Mouse (Mus musculus) small intestine, adult 2 months (tissue): ENCODE data around the gene Gm4858. TPM values are rescaled to one million over a fixed set of nuclear protein-coding genes. Genes with fewer than 3 reads are reported as not detected.
"Not testable (repeated sequence)": the region's sequence is repeated elsewhere in the genome, so short reads cannot be mapped to it uniquely, and the experiment has no call there.

Experiments
- H3K27ac ChIP-seq: fragments of 200-500 bp; 2 replicates; pipeline ENCODE4 v1.5.1; 2012; ENCODE audit warnings: low read depth, low read length, control low read depth, inconsistent platforms; ENCODE audit not compliant: insufficient read depth
- H3K27me3 ChIP-seq: fragments of 200-500 bp; 2 replicates; pipeline ENCODE4 v1.6.1; 2012; ENCODE audit warnings: mild to moderate bottlenecking, moderate library complexity, low read length, inconsistent platforms; ENCODE audit not compliant: control insufficient read depth, insufficient read depth
- H3K36me3 ChIP-seq: fragments of 200-500 bp; 2 replicates; pipeline ENCODE4 v1.6.1; 2012; ENCODE audit warnings: mild to moderate bottlenecking, low read length, control low read depth, inconsistent platforms; ENCODE audit not compliant: control insufficient read depth, insufficient read depth
- H3K4me1 ChIP-seq: fragments of 200-500 bp; 2 replicates; pipeline ENCODE4 v1.6.1; 2012; ENCODE audit warnings: low read length, inconsistent platforms, mixed read lengths; ENCODE audit not compliant: control insufficient read depth, insufficient read depth, insufficient read length
- H3K4me3 ChIP-seq: fragments of 200-500 bp; 2 replicates; pipeline ENCODE4 v1.5.1; 2012; ENCODE audit warnings: low read depth, mild to moderate bottlenecking, control low read depth, inconsistent platforms, low read length, moderate library complexity
- CTCF ChIP-seq: fragments of 200-500 bp; IDR thresholded peaks from 2 replicates; pipeline ENCODE4 v1.5.1; 2012; ENCODE audit warnings: low read depth, mild to moderate bottlenecking, control low read depth, inconsistent platforms, low read length, moderate library complexity, mixed read lengths; ENCODE audit not compliant: insufficient replicate concordance, insufficient read length; ENCODE audit errors: extremely low read depth
- POLR2A ChIP-seq: fragments of 200-500 bp; IDR thresholded peaks from 2 replicates; pipeline ENCODE4 v1.6.1; 2012; ENCODE audit warnings: low read depth, mild to moderate bottlenecking, control low read depth, inconsistent platforms, low read length, moderate library complexity
- WGBS: fragments of 180-500 bp; shearing (Covaris S2); methylation state at CpG from one replicate; pipeline ENCODE4 v1.1.7; 2018; 5-methylcytosine and 5-hydroxymethylcytosine counted together
- polyA plus RNA-seq: library from polyadenylated mRNA; depleted of rRNA; stranded (reverse); fragments of >200 nt; gene quantifications from 2 replicates; pipeline ENCODE4 v1.2.3, GENCODE M21; 2012; rRNA removed

Gene Gm4858
- polyA plus RNA-seq, result not detected in 2 replicates

- not testable (repeated sequence) for H3K4me3 ChIP-seq, H3K27me3 ChIP-seq, H3K27ac ChIP-seq, H3K36me3 ChIP-seq, H3K4me1 ChIP-seq
Observed at GRCm38 (mm10) chr3:93068523-93068922, at the start of gene Gm4858. Gene Gm4858, plus strand, starts transcription at chr3:93068823.

- Histone ChIP-seq H3K27ac (no peak within 1 kb of the TSS), H3K4me1 (no peaks in the 10 kb centered on the region), H3K36me3 (no peaks in the 10 kb centered on the region), H3K27me3 (peaks cover 2% of the 10 kb centered on the region; the same call in 1 of the 2 replicates), H3K4me3 (no peak within 1 kb of the TSS)
- WGBS, result 92% methylated on average over 2 of the region's 2 CpGs
- no peak for TF ChIP-seq POLR2A
- TF ChIP-seq CTCF, result no peak
Observed at GRCm38 (mm10) chr3:93018960-93019359, 49.7 kb upstream of the Gm4858 start, which contains the start of gene Lce1m. Gene Lce1m, minus strand, starts transcription at chr3:93019060.

DNA sequence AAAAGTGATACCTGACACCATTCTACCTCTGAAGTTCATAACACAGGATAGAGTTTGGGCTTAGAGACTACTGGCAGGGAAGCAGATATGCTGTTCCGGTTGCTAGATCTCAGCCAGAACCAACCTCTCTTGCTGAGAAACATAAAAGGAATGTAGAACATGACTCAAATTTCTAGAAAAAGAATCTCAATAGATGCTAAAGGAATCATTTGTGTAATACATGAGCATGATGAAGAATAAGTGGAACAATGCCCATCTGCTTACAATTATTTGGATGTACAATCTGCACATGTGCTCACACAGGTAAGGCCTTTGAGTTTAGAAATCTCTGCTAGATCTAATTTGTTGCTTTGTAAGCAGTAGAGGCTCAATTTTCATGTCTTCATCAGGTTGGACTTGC lies 47.5 kb upstream of the Gm4858 start:
- Histone ChIP-seq H3K4me3 (no peak overlapping the region), H3K27ac (no peak overlapping the region), H3K27me3 (no peaks in the 10 kb centered on the region), H3K4me1 (no peaks in the 10 kb centered on the region), H3K36me3 (no peaks in the 10 kb centered on the region)
- WGBS, result 87% methylated on average over 1 of the region's 1 CpGs
- TF ChIP-seq CTCF (no peak), POLR2A (no peak)

DNA sequence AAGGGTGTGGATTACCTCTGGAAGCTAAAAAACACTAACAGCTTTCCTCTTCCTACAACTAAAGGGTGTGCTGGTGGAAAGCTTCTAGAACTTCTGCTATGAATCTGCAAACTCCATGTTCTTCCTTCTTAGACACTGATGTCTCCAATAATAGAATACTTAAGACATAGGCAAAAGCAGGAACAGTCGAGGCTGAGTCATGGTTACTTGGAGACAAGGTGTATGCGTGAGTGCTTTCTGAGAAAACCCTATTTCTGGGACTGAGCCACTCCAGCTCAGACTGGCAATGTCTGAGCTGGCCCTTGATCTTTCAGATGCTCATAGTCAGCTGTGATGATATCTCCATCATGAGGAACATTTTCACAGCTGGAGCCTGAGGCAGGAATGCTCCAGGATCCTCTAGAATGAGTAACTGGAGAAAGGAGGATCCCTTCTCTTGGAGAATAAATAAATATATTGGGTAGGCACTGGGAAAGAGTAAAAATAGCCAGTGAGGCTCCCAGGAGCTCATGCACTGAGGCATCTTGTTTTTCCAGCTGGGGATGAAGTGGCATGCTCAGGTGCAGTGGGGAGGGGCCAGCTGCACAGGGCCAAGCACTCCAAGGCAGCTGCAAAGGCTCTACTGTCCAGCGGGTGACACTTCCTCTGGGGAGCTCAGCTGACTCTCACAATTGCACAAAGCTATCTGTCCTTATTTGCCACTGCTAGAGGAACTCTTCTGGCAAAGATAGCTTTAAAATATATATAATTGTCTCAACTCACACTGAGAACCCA lies 45.0 kb upstream of the Gm4858 start:
- 63% methylated on average over 3 of the region's 3 CpGs for WGBS
- no peaks in the 10 kb centered on the region for H3K27me3 ChIP-seq
- H3K4me3 ChIP-seq, result no peak overlapping the region
- no peaks in the 10 kb centered on the region for H3K36me3 ChIP-seq
- H3K27ac ChIP-seq, result no peak overlapping the region
- no peaks in the 10 kb centered on the region for H3K4me1 ChIP-seq
- TF ChIP-seq POLR2A (no peak), CTCF (no peak)

DNA sequence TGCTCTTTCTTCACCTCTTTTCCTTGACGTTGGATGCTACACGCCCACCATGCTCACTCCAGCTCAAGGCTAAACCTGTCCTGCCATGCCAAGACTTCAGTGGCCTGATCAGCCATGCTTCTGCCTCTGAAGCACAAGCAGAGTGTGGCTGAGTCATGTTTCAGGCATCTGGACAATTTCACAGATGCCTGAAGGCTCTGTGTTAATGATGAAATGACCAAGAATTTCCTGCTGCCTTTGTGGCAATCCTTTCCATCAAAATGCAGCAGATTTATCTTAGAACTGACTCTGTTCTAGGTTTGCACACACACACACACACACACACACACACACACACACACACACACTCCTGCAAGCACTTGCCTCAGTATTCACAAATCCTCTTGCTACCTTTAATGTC lies 43.1 kb upstream of the Gm4858 start:
- WGBS, result 60% methylated on average over 2 of the region's 2 CpGs
- TF ChIP-seq CTCF (no peak), POLR2A (no peak)

GRCm38 (mm10) chr3:93031450-93031849 lies 37.2 kb upstream of the Gm4858 start:
- H3K4me3 ChIP-seq, result no peak overlapping the region
- H3K4me1 ChIP-seq, result no peaks in the 10 kb centered on the region
- no peak overlapping the region for H3K27ac ChIP-seq
- H3K27me3 ChIP-seq, result no peaks in the 10 kb centered on the region
- no peaks in the 10 kb centered on the region for H3K36me3 ChIP-seq
- 39% methylated on average over 5 of the region's 5 CpGs for WGBS
- TF ChIP-seq POLR2A, result no peak
- TF ChIP-seq CTCF, result no peak

More for the DNA sequence above, 43.1 kb upstream of the Gm4858 start:
- Histone ChIP-seq H3K4me3 (no peak overlapping the region), H3K4me1 (no peaks in the 10 kb centered on the region), H3K36me3 (no peaks in the 10 kb centered on the region), H3K27ac (no peak overlapping the region), H3K27me3 (no peaks in the 10 kb centered on the region)

DNA sequence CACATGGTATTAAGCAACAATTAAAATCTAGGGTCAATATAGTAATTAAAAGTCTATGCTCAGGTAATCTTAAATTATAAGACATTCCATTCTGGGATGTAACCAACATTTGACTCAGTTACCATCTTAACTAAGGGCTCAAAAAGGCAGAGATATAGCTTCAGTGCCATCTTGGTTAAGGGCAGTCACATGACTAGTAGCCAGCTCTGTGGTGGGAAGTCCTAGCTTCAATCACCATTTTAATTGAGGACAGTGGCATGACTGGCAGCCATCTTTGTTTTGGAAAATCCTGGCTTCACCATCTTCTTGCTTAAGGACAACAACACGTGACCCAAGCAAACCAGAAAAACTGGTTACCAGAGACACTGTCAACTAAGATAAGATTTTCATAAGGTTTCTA lies 18.4 kb upstream of the Gm4858 start:
- H3K27ac ChIP-seq, result no peak overlapping the region
- TF ChIP-seq CTCF (no peak), POLR2A (no peak)
- H3K4me3 ChIP-seq, result no peak overlapping the region
- no peaks in the 10 kb centered on the region for H3K36me3 ChIP-seq
- WGBS, result 50% methylated on average over 1 of the region's 1 CpGs
- H3K4me1 ChIP-seq, result no peaks in the 10 kb centered on the region
- H3K27me3 ChIP-seq, result no peaks in the 10 kb centered on the region
